Comparison of ENCODE assay signal across 19 mouse cellular contexts in the genomic region with DNA sequence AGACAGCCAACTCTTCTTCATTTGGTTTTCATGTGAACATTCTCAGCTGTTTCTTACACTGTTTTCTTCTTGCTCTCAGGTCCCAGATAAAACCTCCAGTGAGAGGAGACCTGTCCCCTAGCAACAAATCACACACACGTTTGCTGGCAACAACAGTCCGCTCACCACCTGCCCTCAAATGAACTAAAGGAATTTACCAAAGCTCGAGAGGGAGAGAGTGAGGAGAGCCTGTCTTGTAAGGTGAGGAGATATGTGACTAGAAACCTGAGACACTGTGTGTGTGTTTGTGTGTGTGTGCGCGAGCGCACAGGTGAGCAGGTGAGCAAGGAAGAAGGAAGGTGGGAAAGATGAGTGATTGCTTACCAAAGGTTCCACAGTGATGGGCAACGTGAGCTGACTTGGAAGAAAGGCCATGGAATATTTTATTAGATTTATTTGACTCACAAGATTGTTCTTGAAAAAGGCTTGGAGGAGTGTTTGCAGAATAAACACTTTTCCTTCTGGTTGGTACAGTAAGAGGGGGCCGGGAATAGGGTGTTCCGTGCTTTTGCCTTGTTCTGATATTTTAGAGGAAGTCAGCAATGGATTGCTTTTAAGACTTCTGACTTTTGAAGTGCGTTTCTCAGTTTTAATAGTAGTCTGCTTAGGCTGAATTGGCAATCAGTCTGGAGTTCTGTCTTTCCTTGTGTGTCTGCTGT.
DNase-seq lines count a peak whose midpoint lies in the region; ATAC-seq and TF ChIP-seq lines count a peak whose summit lies in the region.
"Had no signal": no experiment of that assay in that cellular context is flagged by ENCODE, and none has a peak within 500 bp of the region (broad histone marks: within the 10 kb centered on the region; RNA-seq: fewer than 3 reads in every experiment).

No protein-coding gene starts in this region.

- no peak for TF ChIP-seq CTCF in lung, adult 2 months (IDR thresholded peaks at IDR 0.05; ENCODE audit: insufficient read depth, low read length)

- peak; percentile 12 for DNase-seq in heart, postnatal 4 days
- DNase-seq in heart, embryonic 10.5 days (ENCODE audit: low spot score): no peak
- peak; percentile 28 for DNase-seq in lung, adult 2 months
- no peak for DNase-seq in lung, postnatal 10 days
- peak; percentile 4 for DNase-seq in lung, postnatal 14 days
- DNase-seq in B cell, adult 2 months: no peak
- DNase-seq: adrenal gland, adult 2 months; adrenal gland, postnatal 25 days; cerebellum, adult 2 months; cerebellum, postnatal 14 days; embryo, embryonic 11 days; forebrain, postnatal 0 days; gastrocnemius, postnatal 14 days; heart, adult 2 months had no signal

- H3K4me3 ChIP-seq in heart, embryonic 10.5 days: no peak overlapping the region
- H3K4me3 ChIP-seq in lung, adult 2 months (replicated peaks; ENCODE audit: extremely low read depth, low read depth, low read length): no peak overlapping the region
- no peak overlapping the region for H3K4me3 ChIP-seq in forebrain, embryonic 15.5 days
- H3K4me3 ChIP-seq: embryonic facial prominence, embryonic 12.5 days; forebrain, embryonic 12.5 days; heart, adult 2 months; heart, embryonic 13.5 days had no signal

- H3K27me3 ChIP-seq in heart, embryonic 10.5 days (ENCODE audit: insufficient read depth, poor library complexity, severe bottlenecking): peaks cover 13% of the 10 kb centered on the region; the same call in 1 of the 2 replicates
- H3K27me3 ChIP-seq in forebrain, embryonic 15.5 days: no peaks in the 10 kb centered on the region
- H3K27me3 ChIP-seq: embryonic facial prominence, embryonic 12.5 days; forebrain, embryonic 12.5 days had no signal

- no peak for TF ChIP-seq POLR2A in lung, adult 2 months (IDR thresholded peaks at IDR 0.05; ENCODE audit: borderline replicate concordance, extremely low read depth, low read depth, low read length)

- no peaks in the 10 kb centered on the region for H3K36me3 ChIP-seq in heart, embryonic 10.5 days
- no peaks in the 10 kb centered on the region for H3K36me3 ChIP-seq in forebrain, embryonic 15.5 days
- H3K36me3 ChIP-seq: embryonic facial prominence, embryonic 12.5 days; forebrain, embryonic 12.5 days; heart, embryonic 13.5 days had no signal

- no peaks in the 10 kb centered on the region for H3K9me3 ChIP-seq in heart, embryonic 10.5 days
- H3K9me3 ChIP-seq in forebrain, embryonic 15.5 days: no peaks in the 10 kb centered on the region
- H3K9me3 ChIP-seq: embryonic facial prominence, embryonic 12.5 days; forebrain, embryonic 12.5 days; heart, embryonic 13.5 days had no signal

- ATAC-seq in forebrain, embryonic 15.5 days (replicated peaks): no peak
- ATAC-seq: forebrain, postnatal 0 days had no signal

- H3K4me1 ChIP-seq in heart, embryonic 10.5 days: no peaks in the 10 kb centered on the region
- H3K4me1 ChIP-seq in lung, adult 2 months (ENCODE audit: control insufficient read depth, insufficient read depth, low read length): no peaks in the 10 kb centered on the region
- no peaks in the 10 kb centered on the region for H3K4me1 ChIP-seq in forebrain, embryonic 15.5 days
- H3K4me1 ChIP-seq: embryonic facial prominence, embryonic 12.5 days; forebrain, embryonic 12.5 days; heart, embryonic 13.5 days had no signal

- no peak overlapping the region for H3K9ac ChIP-seq in forebrain, embryonic 15.5 days (replicated peaks)
- H3K9ac ChIP-seq: embryonic facial prominence, embryonic 12.5 days; forebrain, embryonic 12.5 days; forebrain, postnatal 0 days; heart, embryonic 13.5 days; hindbrain, embryonic 14.5 days had no signal

- 73% methylated on average over 10 of the region's 10 CpGs for WGBS in heart, embryonic 10.5 days
- WGBS in lung, adult 2 months: 59% methylated on average over 10 of the region's 10 CpGs
- WGBS in forebrain, embryonic 15.5 days: 86% methylated on average over 10 of the region's 10 CpGs

- no peak overlapping the region for H3K27ac ChIP-seq in heart, embryonic 10.5 days
- H3K27ac ChIP-seq in forebrain, embryonic 15.5 days (replicated peaks): no peak overlapping the region
- H3K27ac ChIP-seq: embryonic facial prominence, embryonic 12.5 days; forebrain, embryonic 12.5 days; heart, adult 2 months; heart, embryonic 13.5 days; hindbrain, embryonic 14.5 days had no signal

- H3K4me2 ChIP-seq in forebrain, embryonic 15.5 days (replicated peaks): no peak overlapping the region
- H3K4me2 ChIP-seq: embryonic facial prominence, embryonic 12.5 days; forebrain, embryonic 12.5 days; heart, embryonic 13.5 days; hindbrain, embryonic 14.5 days had no signal

Comparison
In these comparisons a context has a peak if more than half of its experiments do, and no peak if none do; other contexts are left out.
1. DNase-seq: peak in heart, postnatal 4 days (single experiment), lung, adult 2 months (single experiment) and lung, postnatal 14 days (single experiment); none in heart, embryonic 10.5 days (single experiment), lung, postnatal 10 days (single experiment) and B cell, adult 2 months (0 of 2).